Mouse (Mus musculus) adrenal gland, adult 8-10 months (tissue): ENCODE measurements around the gene Nacc1. TPM values are rescaled to one million over a fixed set of nuclear protein-coding genes. Genes with fewer than 3 reads are reported as not detected.
"Not testable (repeated sequence)": the region's sequence is repeated elsewhere in the genome, so short reads cannot be mapped to it uniquely, and the experiment has no call there.

Experiments
- DNase-seq: peaks from one replicate; pipeline ENCODE4 v3.0.0; 2022
- total RNA-seq, 4 experiments: library from RNA; stranded (reverse); gene quantifications; 2 replicates each; pipeline ENCODE4 v1.2.4; 2022

The Nacc1 gene
- total RNA-seq, 4 experiments from 2014 or later = 81.0 to 86.9 (median 83.7) TPM

- DNase-seq = peak; percentile 89
These were observed 48.3 kb downstream of the Nacc1 start for GRCm38 (mm10) chr8:84639162-84640009.

- no peak for DNase-seq
These were observed 49.0 kb downstream of the Nacc1 start for GRCm38 (mm10) chr8:84638555-84639161.

- DNase-seq = no peak
These were observed 49.6 kb downstream of the Nacc1 start for GRCm38 (mm10) chr8:84637946-84638554.

- DNase-seq = no peak
These were observed 51.5 kb downstream of the Nacc1 start for GRCm38 (mm10) chr8:84636051-84636691.

- no peak for DNase-seq
These were observed 52.1 kb downstream of the Nacc1 start for GRCm38 (mm10) chr8:84635397-84636050.

- DNase-seq = peak; percentile 84
These were observed 52.8 kb downstream of the Nacc1 start for GRCm38 (mm10) chr8:84634849-84635304.

GRCm38 (mm10) chr8:84633841-84634584 lies 53.6 kb downstream of the Nacc1 start:
- DNase-seq = no peak

- DNase-seq = no peak
These were observed 55.8 kb downstream of the Nacc1 start for GRCm38 (mm10) chr8:84631813-84632212.

GRCm38 (mm10) chr8:84630145-84630544 lies 57.5 kb downstream of the Nacc1 start:
- no peak for DNase-seq

- no peak for DNase-seq
These were observed 58.1 kb downstream of the Nacc1 start for GRCm38 (mm10) chr8:84629586-84629985.

- DNase-seq = not testable (repeated sequence)
These were observed 64.2 kb downstream of the Nacc1 start for GRCm38 (mm10) chr8:84623425-84623824.

- DNase-seq = no peak
These were observed 66.5 kb downstream of the Nacc1 start for GRCm38 (mm10) chr8:84621102-84621625.

Other genes starting within 250 kb of the Nacc1 start
- 10 to 100 TPM; 18.3 to 48.9 (median 22.3) TPM for gene Ier2, start 25.0 kb downstream of the Nacc1 start, total RNA-seq
- 100 to 1,000 TPM in 2 of 4 experiments, 10 to 100 TPM in 2; 75.4 to 109 (median 88.5) TPM for gene Trmt1, start 1.6 kb downstream of the Nacc1 start, total RNA-seq
- gene Lyl1, start 13.6 kb upstream of the Nacc1 start, total RNA-seq = 1 to 10 TPM; 3.1 to 5.6 (median 4.2) TPM
- gene G430095P16Rik, start 35.1 kb upstream of the Nacc1 start, total RNA-seq = under 1 TPM in 2 of 4 experiments, not detected in 2; 0.52 to 0.73 TPM
- 100 to 1,000 TPM in 3 of 4 experiments, 10 to 100 TPM in 1; 99.6 to 150 (median 117) TPM for gene Nfix, start 112.5 kb upstream of the Nacc1 start, total RNA-seq
- gene Dand5, start 135.0 kb upstream of the Nacc1 start, total RNA-seq = 10 to 100 TPM; 11.2 to 14.9 (median 12.5) TPM
- gene Gadd45gip1, start 143.7 kb upstream of the Nacc1 start, total RNA-seq = 10 to 100 TPM; 63.6 to 68.4 (median 66.2) TPM
- 100 to 1,000 TPM; 107 to 125 (median 111) TPM for gene Rad23a, start 152.8 kb upstream of the Nacc1 start, total RNA-seq
- gene Calr, start 159.1 kb upstream of the Nacc1 start, total RNA-seq = 100 to 1,000 TPM; 629 to 719 (median 673) TPM
- 10 to 100 TPM; 59.9 to 76.8 (median 68.0) TPM for gene Farsa, start 169.1 kb upstream of the Nacc1 start, total RNA-seq
- gene Syce2, start 184.2 kb upstream of the Nacc1 start, total RNA-seq = 1 to 10 TPM; 6.1 to 9.1 (median 7.1) TPM
- 10 to 100 TPM; 51.9 to 66.4 (median 60.4) TPM for gene Gcdh, start 206.1 kb upstream of the Nacc1 start, total RNA-seq
- gene Klf1, start 214.1 kb upstream of the Nacc1 start, total RNA-seq = under 1 TPM in 2 of 4 experiments, not detected in 2; 0.22 to 0.24 TPM
- gene Dnase2a, start 220.7 kb upstream of the Nacc1 start, total RNA-seq = 10 to 100 TPM; 12.5 to 28.7 (median 22.2) TPM
- 1 to 10 TPM; 2.1 to 9.2 (median 5.9) TPM for gene Mast1, start 249.5 kb upstream of the Nacc1 start, total RNA-seq